Mouse (Mus musculus) heart, adult 2 months (tissue): Measurements from ENCODE around the gene Mlh3.

Source experiments
- CTCF ChIP-seq: fragments of 200-600 bp; IDR thresholded peaks from 2 replicates; pipeline ENCODE4 v1.8.1; 2022; ENCODE audit warnings: antibody characterized with exemption, mild to moderate bottlenecking, moderate library complexity
- EP300 ChIP-seq: fragments of 200-500 bp; IDR thresholded peaks from 2 replicates; pipeline ENCODE4 v1.6.1; 2011; ENCODE audit warnings: low read depth, low read length, control low read depth; ENCODE audit not compliant: insufficient read depth
- POLR2A ChIP-seq: fragments of 200-500 bp; IDR thresholded peaks from 2 replicates; pipeline ENCODE4 v1.6.1; 2011; ENCODE audit warnings: mild to moderate bottlenecking, low read depth, low read length, control low read depth; ENCODE audit not compliant: insufficient read depth

- no peak for TF ChIP-seq EP300
- TF ChIP-seq POLR2A: no peak
- no peak for TF ChIP-seq CTCF
Measured at GRCm38 (mm10) chr12:85263190-85263589, 7.2 kb downstream of the Mlh3 start.
